Mouse (Mus musculus) heart, postnatal 0 days (tissue): Measurements from ENCODE around the gene Amot.

ENCODE experiments used
- CTCF ChIP-seq: IDR thresholded peaks from 2 replicates; pipeline ENCODE4 v1.5.1; 2016; ENCODE audit warnings: antibody characterized with exemption, control low read depth, low read depth
- EP300 ChIP-seq: IDR thresholded peaks from 2 replicates; pipeline ENCODE4 v1.6.1; 2016; ENCODE audit warnings: antibody characterized with exemption, low read depth

DNA sequence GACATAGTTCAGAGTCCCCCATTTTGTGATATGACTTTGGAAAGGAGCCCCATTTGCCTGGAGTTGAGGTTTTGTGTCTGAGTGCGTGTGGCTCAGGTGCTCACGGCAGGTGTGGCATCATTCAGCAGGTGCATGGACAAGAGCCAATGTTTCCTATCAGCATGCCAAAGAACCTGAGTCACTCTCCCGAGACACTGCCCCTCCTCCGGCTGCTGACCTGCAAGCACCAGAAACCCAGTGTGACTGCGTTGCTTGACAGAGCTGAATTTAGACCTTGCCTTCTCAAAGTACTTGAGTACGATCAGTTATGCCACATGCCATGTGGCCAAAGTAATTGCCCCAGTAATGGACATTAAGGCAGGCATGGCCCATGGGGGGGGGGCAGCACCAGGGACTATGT, 7.5 kb downstream of the Amot start:
- no peak for TF ChIP-seq CTCF
- TF ChIP-seq EP300, result no peak
